9 mouse cellular contexts compared by ENCODE assay signal in the genomic region with DNA sequence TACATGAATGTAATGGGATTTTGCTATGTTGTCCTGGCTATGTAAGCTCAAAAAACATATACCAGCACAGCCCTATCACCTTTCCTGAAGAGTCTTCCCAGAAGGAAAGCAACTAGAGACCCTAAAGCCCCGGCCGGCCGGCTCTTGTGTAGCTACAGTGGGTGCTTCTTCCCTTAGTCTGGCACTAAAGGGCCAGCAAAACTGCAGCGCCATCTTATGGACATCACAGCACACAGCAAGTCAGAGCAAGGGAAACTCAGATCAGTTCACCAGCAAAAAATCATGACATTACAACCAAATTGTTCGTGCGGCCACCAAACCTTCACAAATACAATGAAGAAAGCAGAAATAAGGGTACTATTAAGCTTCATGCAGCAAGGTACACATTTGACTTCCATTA.
DNase-seq lines count a peak whose midpoint lies in the region; ATAC-seq and TF ChIP-seq lines count a peak whose summit lies in the region.
"Had no signal": no experiment of that assay in that cellular context is flagged by ENCODE, and none has a peak within 500 bp of the region (broad histone marks: within the 10 kb centered on the region; RNA-seq: fewer than 3 reads in every experiment).

No protein-coding gene starts in this region.

- ATAC-seq in midbrain, embryonic 14.5 days (ENCODE audit: low FRiP score, low TSS enrichment) = no peak

- 45% methylated on average over 6 of the region's 6 CpGs for WGBS in midbrain, embryonic 14.5 days

- no peaks in the 10 kb centered on the region for H3K27me3 ChIP-seq in midbrain, embryonic 14.5 days (ENCODE audit: control insufficient read depth, insufficient read depth, low read length)
- H3K27me3 ChIP-seq: liver, embryonic 15.5 days had no signal

- H3K9ac ChIP-seq in ES-E14 (ENCODE audit: insufficient read depth, low read depth, low read length, poor library complexity, severe bottlenecking) = no peak overlapping the region
- no peak overlapping the region for H3K9ac ChIP-seq in midbrain, embryonic 14.5 days (replicated peaks; ENCODE audit: low read length)
- H3K9ac ChIP-seq: liver, embryonic 15.5 days had no signal

- H3K4me1 ChIP-seq in ES-E14 (ENCODE audit: control insufficient read depth in 2 of 2, insufficient read depth in 2 of 2, low read length in 2 of 2, poor library complexity in 1 of 2) = peaks cover 4% of the 10 kb centered on the region in 2 experiments; a peak in 3 of 4 replicates
- peaks cover 29% of the 10 kb centered on the region for H3K4me1 ChIP-seq in midbrain, embryonic 14.5 days (ENCODE audit: control insufficient read depth, insufficient read depth, low read length)

- H3K4me3 ChIP-seq in ES-E14 (ENCODE audit: insufficient read depth in 1 of 2, low read depth in 1 of 2, low read length in 2 of 2, poor library complexity in 1 of 2, severe bottlenecking in 1 of 2) = no peak overlapping the region
- H3K4me3 ChIP-seq in midbrain, embryonic 14.5 days (replicated peaks; ENCODE audit: low read depth, low read length) = no peak overlapping the region
- H3K4me3 ChIP-seq: liver, embryonic 15.5 days had no signal

- no peak overlapping the region for H3K4me2 ChIP-seq in midbrain, embryonic 14.5 days (ENCODE audit: low read length)
- H3K4me2 ChIP-seq: liver, embryonic 15.5 days had no signal

- peaks cover 3% of the 10 kb centered on the region; the same call in 1 of the 2 replicates for H3K36me3 ChIP-seq in ES-E14 (ENCODE audit: control insufficient read depth, insufficient read depth, low read length, poor library complexity, severe bottlenecking)
- no peaks in the 10 kb centered on the region for H3K36me3 ChIP-seq in midbrain, embryonic 14.5 days (ENCODE audit: control insufficient read depth, insufficient read depth, low read length)
- H3K36me3 ChIP-seq: liver, embryonic 15.5 days had no signal

- DNase-seq in kidney, adult 9 months = peak; percentile 54
- DNase-seq in kidney, adult 11 months = no peak
- DNase-seq in ES-E14 (ENCODE audit: low read depth, low spot score) = peak; percentile 31
- peak; percentile 75 for DNase-seq in cerebellum, adult 9-10 months
- peak; percentile 28 to 37 for DNase-seq in frontal cortex, postnatal 14 days (ENCODE audit: low spot score in 2 of 2)
- peak; percentile 23 to 31 for DNase-seq in layer of hippocampus, postnatal 36 days
- peak; percentile 68 for DNase-seq in midbrain, embryonic 14.5 days
- peak; percentile 18 for DNase-seq in thymus, postnatal 25 days

- in situ Hi-C loops in ES-E14 (cut with MboI; ENCODE audit: low sequenced_read_pairs in 2 of 2, unreplicated experiment in 2 of 2) = no loop called here

- H3K9me3 ChIP-seq in ES-E14 (ENCODE audit: control insufficient read depth, insufficient read depth, low read depth, low read length) = no peaks in the 10 kb centered on the region
- no peaks in the 10 kb centered on the region for H3K9me3 ChIP-seq in midbrain, embryonic 14.5 days (ENCODE audit: control insufficient read depth, low read length)
- H3K9me3 ChIP-seq: liver, embryonic 15.5 days had no signal

- no peak overlapping the region for H3K27ac ChIP-seq in ES-E14 (ENCODE audit: insufficient read depth, low read depth, low read length, poor library complexity, severe bottlenecking)
- H3K27ac ChIP-seq in midbrain, embryonic 14.5 days (replicated peaks; ENCODE audit: low read depth, low read length) = peak overlapping the region; percentile 9; the same call in 1 of the 2 replicates
- H3K27ac ChIP-seq: liver, embryonic 15.5 days had no signal

TF ChIP-seq in ES-E14, 5 proteins besides CTCF, POLR2A, EP300 and RAD21:
- no peak for TF ChIP-seq ZC3H11A (IDR thresholded peaks at IDR 0.05; ENCODE audit: borderline replicate concordance, low read depth, low read length)
- no peak for TF ChIP-seq ZNF384 (IDR thresholded peaks at IDR 0.05; ENCODE audit: low read depth, low read length)
- no peak for TF ChIP-seq MAFK (IDR thresholded peaks at IDR 0.05; ENCODE audit: insufficient read depth, low read depth, low read length)
- no peak for TF ChIP-seq HCFC1 (IDR thresholded peaks at IDR 0.05; ENCODE audit: borderline replicate concordance, insufficient read depth, low read length)
- TF ChIP-seq CHD2 (IDR thresholded peaks at IDR 0.05; ENCODE audit: low read depth, low read length) = no peak
